Mouse (Mus musculus) limb, embryonic 15.5 days (tissue): Measurements from ENCODE around the gene Zfp978. TPM values are rescaled to one million over a fixed set of nuclear protein-coding genes. Genes with fewer than 3 reads are reported as not detected.
"Not testable (repeated sequence)": the region's sequence is repeated elsewhere in the genome, so short reads cannot be mapped to it uniquely, and the experiment has no call there.

Source experiments
- ATAC-seq: fragments of 200-750 bp; cut with Nextera tagmentation; 2 replicates; pipeline ENCODE4 v1.8.0; 2017; ENCODE audit warnings: low read depth, moderate TSS enrichment; ENCODE audit not compliant: insufficient number of reproducible peaks, low FRiP score, low TSS enrichment
- H3K27ac ChIP-seq: fragments of 300-500 bp; sonication (generic); 2 replicates; pipeline ENCODE4 v1.5.1; 2015; ENCODE audit warnings: moderate library complexity, mild to moderate bottlenecking, inconsistent platforms
- H3K27me3 ChIP-seq: fragments of 300-500 bp; sonication (generic); 2 replicates; pipeline ENCODE4 v1.6.1; 2015; ENCODE audit warnings: inconsistent platforms
- H3K36me3 ChIP-seq: fragments of 300-500 bp; sonication (generic); 2 replicates; pipeline ENCODE4 v1.6.1; 2015; ENCODE audit warnings: inconsistent platforms
- H3K4me1 ChIP-seq: fragments of 300-500 bp; sonication (generic); 2 replicates; pipeline ENCODE4 v1.6.1; 2015; ENCODE audit warnings: inconsistent platforms
- H3K4me2 ChIP-seq: fragments of 300-500 bp; sonication (generic); 2 replicates; pipeline ENCODE4 v1.6.1; 2015; ENCODE audit warnings: mild to moderate bottlenecking, inconsistent platforms
- H3K4me3 ChIP-seq: fragments of 300-500 bp; sonication (generic); 2 replicates; pipeline ENCODE4 v1.5.1; 2015; ENCODE audit warnings: mild to moderate bottlenecking, inconsistent platforms
- H3K9ac ChIP-seq: fragments of 300-500 bp; sonication (generic); 2 replicates; pipeline ENCODE4 v1.6.1; 2015; ENCODE audit warnings: inconsistent platforms
- H3K9me3 ChIP-seq: fragments of 300-500 bp; sonication (generic); 2 replicates; pipeline ENCODE4 v1.6.1; 2016; ENCODE audit warnings: inconsistent platforms
- WGBS: fragments of 180-500 bp; shearing (Covaris S2); methylation state at CpG from one replicate; pipeline ENCODE4 v1.1.7; 2015; 5-methylcytosine and 5-hydroxymethylcytosine counted together
- polyA plus RNA-seq: library from polyadenylated mRNA; unstranded; fragments of >200 nt; fragmentation: Nextera tagmentation; extraction: Ambion mirVana; gene quantifications from 2 replicates; pipeline ENCODE4 v1.2.1, GENCODE M21; 2015

The Zfp978 gene
- polyA plus RNA-seq, result 0.14 TPM in 1 of 2 replicates, not detected in the other

DNA sequence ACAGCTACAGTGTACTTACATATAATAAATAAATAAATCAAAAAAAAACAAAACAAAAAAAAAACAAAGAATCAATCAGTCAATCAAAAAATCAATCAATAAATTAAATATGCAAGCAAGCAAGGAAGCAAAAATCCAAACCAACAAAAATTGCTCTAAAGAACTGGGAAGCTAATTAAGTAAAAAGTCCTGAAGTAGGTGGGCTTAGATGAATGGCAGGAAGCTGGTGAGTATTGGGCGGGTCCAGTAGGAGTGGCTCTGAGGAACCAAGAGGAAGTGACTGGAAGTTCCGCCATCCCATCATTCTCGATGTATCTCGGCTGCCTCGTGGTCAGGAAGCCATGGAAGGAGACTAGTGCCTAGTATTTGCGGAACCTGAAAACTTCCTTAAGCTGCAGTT is at the start of gene Zfp978:
Gene Zfp978, plus strand, starts transcription at position 301 of the 400 bp plus-strand sequence.
- not testable (repeated sequence) for H3K9ac ChIP-seq, H3K4me1 ChIP-seq, H3K36me3 ChIP-seq, H3K27me3 ChIP-seq, H3K9me3 ChIP-seq, H3K4me3 ChIP-seq, H3K27ac ChIP-seq, ATAC-seq, H3K4me2 ChIP-seq
- no CpG with 5 or more reads among the region's 6 CpGs for WGBS

DNA sequence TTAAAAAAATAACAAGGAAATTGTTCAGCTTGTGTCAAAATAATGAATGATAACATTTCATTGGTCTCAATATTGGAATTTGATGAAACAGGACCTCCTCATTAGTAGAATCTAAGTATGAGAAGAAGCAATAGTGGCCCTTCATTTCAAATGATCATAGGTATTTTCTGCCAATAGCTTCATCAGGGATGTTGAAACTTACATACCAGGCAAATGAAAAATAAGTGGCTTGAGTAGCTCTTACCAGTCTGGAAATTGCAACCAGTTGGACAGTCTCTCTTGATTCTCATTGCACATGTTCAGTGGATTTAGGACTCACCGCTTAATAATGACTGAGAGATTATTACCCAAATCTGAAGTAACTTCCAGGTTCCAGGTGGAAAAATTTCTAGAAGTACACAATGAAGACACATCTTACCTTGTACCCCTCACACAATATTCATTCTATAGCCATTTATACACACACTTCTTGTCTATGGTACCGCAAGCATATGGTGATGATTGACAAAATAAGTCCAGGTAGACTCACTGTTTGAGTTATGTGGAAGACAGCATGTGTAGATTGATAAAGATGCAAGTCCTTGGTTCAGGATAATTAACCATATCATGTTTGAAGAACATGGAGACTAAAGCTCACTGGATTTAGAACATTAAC is 25.9 kb upstream of the Zfp978 start:
- H3K4me2 ChIP-seq, result not testable (repeated sequence)
- peak; percentile 56 for ATAC-seq

DNA sequence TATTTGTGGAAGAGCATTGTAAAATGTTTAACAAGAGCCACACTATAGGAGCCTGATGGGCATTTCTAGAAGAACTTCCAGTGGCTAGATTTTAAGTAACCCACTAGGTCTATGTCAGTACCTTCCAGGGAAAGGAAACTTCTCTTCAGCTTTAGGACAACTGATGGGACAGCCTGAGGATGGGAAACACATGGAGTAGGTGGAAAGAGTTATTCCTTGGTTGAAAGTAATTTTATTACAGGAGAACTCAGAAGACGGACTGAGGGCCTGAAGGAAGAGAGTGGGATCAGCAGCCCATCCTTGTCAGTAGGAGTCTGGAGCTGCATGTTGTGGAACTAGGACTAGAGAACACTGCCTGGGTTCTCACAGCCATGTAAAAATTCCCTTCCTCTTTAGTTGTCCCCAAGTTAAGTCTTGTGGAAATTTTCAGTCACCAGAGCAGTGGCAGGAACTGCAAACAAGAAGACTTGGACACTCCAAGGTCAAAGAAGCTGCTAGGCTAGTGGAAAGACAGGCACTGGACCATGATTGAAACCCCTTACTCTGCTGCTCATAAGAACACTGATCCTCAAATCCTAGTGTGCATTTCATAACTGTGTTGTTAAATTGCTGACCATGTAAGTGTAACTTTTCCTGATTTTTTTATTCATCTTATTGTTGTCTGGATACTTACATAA is 25.3 kb upstream of the Zfp978 start:
- peaks cover 51% of the 10 kb centered on the region for H3K9me3 ChIP-seq
- 17% methylated on average over 1 of the region's 1 CpGs for WGBS
- peak; percentile 56 for ATAC-seq

More for the DNA sequence above, 25.9 kb upstream of the Zfp978 start:
- H3K4me1 ChIP-seq, H3K27me3 ChIP-seq, H3K36me3 ChIP-seq, H3K27ac ChIP-seq, H3K4me3 ChIP-seq, H3K9ac ChIP-seq: not testable (repeated sequence)
- H3K9me3 ChIP-seq, result peaks cover 48% of the 10 kb centered on the region
- 87% methylated on average over 2 of the region's 2 CpGs for WGBS

DNA sequence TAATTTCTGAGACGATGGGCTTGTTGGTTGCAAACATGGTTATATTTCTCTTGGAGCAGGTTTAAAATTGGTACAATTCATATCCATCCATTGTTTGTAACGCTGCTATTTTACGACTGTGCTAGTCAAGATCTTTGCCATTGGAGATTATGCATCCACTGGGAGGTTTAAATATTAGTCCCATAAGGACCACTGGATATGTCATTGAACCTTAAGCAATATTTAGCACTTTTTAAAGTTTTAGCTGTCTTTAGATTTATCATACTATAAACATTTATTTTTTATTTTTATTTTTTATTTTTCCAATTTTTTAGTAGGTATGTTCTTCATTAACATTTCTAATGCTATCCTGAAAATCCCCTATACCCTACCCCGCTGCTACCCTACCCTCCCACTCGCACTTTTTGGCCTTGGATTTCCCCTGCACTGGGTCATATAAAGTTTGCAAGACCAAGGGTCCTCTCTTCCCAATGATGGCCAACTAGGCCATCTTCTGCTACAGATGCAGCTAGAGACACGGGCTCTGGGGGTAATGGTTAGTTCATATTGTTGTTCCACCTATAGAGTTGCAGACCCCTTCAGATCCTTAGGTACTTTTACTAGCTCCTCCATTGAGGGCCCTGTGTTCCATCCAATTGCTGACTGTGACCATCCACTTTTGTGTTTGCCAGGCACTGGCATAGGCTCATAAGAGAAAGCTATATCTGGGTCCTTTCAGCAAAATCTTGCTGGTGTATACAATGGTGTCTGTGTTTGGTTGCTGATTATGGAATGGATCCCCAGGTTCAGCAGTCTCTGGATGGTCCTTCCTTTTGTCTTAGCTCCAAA is 24.5 kb upstream of the Zfp978 start:
- H3K9ac ChIP-seq, H3K4me3 ChIP-seq, H3K36me3 ChIP-seq, H3K27ac ChIP-seq, H3K27me3 ChIP-seq, H3K4me1 ChIP-seq, H3K4me2 ChIP-seq: not testable (repeated sequence)
- peak; percentile 59 for ATAC-seq
- peaks cover 52% of the 10 kb centered on the region for H3K9me3 ChIP-seq
- 64% methylated on average over 6 of the region's 6 CpGs for WGBS

More for the DNA sequence above, 25.3 kb upstream of the Zfp978 start:
- not testable (repeated sequence) for H3K27ac ChIP-seq, H3K9ac ChIP-seq, H3K4me1 ChIP-seq, H3K36me3 ChIP-seq, H3K4me2 ChIP-seq, H3K4me3 ChIP-seq, H3K27me3 ChIP-seq

DNA sequence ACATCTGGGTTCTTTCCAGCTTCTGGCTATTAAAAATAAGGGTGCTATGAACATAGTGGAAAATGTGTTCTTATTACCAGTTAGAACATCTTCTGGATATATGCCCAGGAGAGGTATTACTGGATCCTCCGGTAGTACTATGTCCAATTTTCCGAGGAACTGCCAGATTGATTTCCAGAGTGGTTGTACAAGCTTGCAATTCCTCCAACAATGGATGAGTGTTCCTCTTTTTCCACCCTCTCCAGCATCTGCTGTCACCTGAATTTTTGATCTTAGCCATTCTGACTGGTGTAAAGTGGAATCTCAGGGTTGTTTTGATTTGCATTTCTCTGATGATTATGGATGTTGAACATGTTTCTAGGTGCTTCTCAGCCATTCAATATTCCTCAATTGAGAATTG is 23.6 kb upstream of the Zfp978 start:
- not testable (repeated sequence) for H3K4me2 ChIP-seq, ATAC-seq, H3K36me3 ChIP-seq, H3K27ac ChIP-seq, H3K27me3 ChIP-seq, H3K4me1 ChIP-seq, H3K9ac ChIP-seq, H3K4me3 ChIP-seq
- H3K9me3 ChIP-seq, result peaks cover 52% of the 10 kb centered on the region
- WGBS, result 90% methylated on average over 2 of the region's 2 CpGs

DNA sequence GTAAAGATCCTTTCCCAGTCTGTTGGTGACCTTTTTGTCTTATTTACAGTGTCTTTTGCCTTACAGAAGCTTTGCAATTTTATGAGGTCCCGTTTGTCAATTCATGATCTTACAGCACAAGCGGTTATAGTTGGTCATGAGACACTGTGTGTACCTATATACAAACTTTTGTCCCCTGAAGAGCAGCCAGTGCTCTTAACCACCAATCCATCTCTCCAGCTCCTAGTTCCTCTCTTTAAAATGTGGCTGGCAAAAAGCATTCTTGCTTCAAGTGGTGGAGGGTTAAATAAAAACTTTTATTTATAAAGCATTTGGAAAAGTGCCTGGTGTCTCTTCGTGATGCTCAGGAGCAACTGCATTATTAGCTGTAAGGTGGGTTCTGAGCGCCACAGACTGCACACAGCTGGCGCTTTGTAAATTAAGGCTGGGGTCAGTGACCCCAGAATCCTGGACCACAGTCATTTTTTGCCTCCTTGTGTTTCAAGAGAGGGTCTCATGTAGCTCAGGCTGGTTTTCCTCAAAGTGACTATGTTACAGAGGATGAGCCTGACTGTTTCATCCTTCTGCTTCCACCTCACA is 23.0 kb upstream of the Zfp978 start:
- peak; percentile 64; the same call in 1 of the 2 replicates for ATAC-seq
- no peak overlapping the region for H3K9ac ChIP-seq
- H3K4me1 ChIP-seq, result no peaks in the 10 kb centered on the region
- H3K4me2 ChIP-seq, result no peak overlapping the region
- 67% methylated on average over 5 of the region's 5 CpGs for WGBS
- no peaks in the 10 kb centered on the region for H3K36me3 ChIP-seq
- no peak overlapping the region for H3K4me3 ChIP-seq
- no peak overlapping the region for H3K27ac ChIP-seq
- H3K9me3 ChIP-seq, result peaks cover 55% of the 10 kb centered on the region
- H3K27me3 ChIP-seq, result no peaks in the 10 kb centered on the region

DNA sequence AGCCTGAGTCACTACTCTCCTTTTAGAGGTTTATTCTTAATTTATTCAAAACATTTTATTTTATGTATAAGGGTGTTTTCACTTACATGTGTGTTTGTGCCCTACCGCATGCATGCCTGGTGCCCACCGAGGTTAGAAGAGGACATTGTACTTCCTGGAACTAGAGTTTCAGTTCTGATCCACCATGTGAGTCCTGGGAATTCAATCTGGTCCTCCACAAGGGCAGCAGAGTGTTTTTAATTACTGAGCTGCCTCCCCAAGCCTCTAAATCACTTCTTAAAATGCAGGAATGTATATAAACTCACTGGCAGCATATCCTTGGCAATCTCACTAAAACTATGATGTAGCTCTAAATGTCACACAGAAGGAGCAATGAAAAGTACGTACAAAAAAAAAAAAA is 22.4 kb upstream of the Zfp978 start:
- peaks cover 59% of the 10 kb centered on the region for H3K9me3 ChIP-seq
- H3K4me1 ChIP-seq, H3K27me3 ChIP-seq, H3K4me3 ChIP-seq, H3K9ac ChIP-seq, ATAC-seq, H3K27ac ChIP-seq, H3K36me3 ChIP-seq, H3K4me2 ChIP-seq: not testable (repeated sequence)
- WGBS, result 74% methylated on average over 3 of the region's 3 CpGs

DNA sequence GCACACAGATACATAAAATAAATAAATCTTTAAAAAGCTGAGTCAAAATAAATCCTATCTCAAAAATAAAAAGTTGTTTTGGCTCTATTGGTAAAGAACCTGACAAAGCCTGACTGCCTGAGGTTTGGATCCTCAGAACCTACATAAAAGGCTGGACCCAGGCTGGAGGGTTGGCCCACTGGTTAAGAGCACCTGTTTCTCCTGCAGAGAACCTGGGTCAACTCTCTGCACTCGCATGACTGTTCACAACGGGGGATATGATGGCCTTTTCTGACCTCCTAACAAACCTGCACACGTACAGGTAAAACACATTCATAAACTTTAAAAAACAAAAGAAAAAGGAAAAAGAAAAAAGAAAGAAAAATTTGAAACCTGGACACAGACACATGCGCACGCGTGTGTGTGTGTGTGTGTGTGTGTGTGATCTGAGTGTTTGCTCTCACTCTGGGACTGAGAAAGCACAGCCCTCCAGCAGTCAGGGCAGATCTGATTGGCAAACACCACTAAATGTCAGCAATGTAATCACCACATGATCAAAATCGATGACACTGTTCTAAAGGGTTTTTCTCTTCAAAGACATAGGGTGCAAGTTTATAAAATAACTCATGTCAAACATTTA is 21.4 kb upstream of the Zfp978 start:
- not testable (repeated sequence) for H3K27ac ChIP-seq, H3K27me3 ChIP-seq, ATAC-seq, H3K4me2 ChIP-seq, H3K4me3 ChIP-seq, H3K36me3 ChIP-seq, H3K9ac ChIP-seq, H3K4me1 ChIP-seq
- 70% methylated on average over 7 of the region's 7 CpGs for WGBS
- peaks cover 60% of the 10 kb centered on the region for H3K9me3 ChIP-seq

DNA sequence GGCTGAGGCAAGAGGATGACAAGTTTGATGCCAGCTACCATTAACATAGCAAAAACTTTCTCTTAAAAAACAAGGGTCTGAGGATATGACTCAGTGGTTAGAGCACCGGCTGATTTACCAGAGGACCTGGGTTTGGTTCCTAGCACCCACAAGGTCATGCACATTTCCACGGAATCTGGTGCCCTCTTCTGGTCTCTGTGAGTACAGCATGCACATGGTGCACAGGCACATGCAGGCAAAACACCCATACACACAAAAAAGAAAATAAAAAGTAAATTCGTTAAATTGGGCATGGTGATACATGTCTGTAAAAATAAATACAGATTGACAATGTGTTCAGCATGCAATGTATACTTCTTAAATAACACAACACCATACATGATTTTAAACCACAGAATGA is 20.9 kb upstream of the Zfp978 start:
- not testable (repeated sequence) for ATAC-seq, H3K36me3 ChIP-seq, H3K4me3 ChIP-seq, H3K27me3 ChIP-seq, H3K9ac ChIP-seq, H3K27ac ChIP-seq, H3K4me2 ChIP-seq, H3K4me1 ChIP-seq
- 63% methylated on average over 3 of the region's 3 CpGs for WGBS
- peaks cover 56% of the 10 kb centered on the region for H3K9me3 ChIP-seq

DNA sequence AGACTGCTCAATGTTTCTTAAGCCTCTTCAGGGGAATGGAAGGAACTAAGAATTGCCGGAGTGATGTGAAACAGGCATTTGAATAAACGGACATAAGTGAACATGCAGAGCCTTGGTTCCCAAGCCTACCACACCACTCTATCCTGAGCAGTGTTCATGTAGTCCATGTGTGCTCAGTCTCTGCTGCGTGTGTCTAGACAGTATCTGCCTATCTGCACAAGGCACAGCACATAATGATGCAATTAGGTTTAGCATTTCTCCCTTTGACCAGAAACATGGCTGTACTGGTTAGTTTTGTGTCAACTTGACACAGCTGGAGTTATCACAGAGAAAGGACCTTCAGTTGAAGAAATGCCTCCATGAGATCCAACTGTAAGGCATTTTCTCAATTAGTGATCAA is 20.2 kb upstream of the Zfp978 start:
- not testable (repeated sequence) for H3K4me1 ChIP-seq, H3K4me2 ChIP-seq, H3K4me3 ChIP-seq, H3K27ac ChIP-seq, H3K9ac ChIP-seq, H3K36me3 ChIP-seq, H3K27me3 ChIP-seq, ATAC-seq
- WGBS, result 81% methylated on average over 3 of the region's 3 CpGs
- H3K9me3 ChIP-seq, result peaks cover 50% of the 10 kb centered on the region

DNA sequence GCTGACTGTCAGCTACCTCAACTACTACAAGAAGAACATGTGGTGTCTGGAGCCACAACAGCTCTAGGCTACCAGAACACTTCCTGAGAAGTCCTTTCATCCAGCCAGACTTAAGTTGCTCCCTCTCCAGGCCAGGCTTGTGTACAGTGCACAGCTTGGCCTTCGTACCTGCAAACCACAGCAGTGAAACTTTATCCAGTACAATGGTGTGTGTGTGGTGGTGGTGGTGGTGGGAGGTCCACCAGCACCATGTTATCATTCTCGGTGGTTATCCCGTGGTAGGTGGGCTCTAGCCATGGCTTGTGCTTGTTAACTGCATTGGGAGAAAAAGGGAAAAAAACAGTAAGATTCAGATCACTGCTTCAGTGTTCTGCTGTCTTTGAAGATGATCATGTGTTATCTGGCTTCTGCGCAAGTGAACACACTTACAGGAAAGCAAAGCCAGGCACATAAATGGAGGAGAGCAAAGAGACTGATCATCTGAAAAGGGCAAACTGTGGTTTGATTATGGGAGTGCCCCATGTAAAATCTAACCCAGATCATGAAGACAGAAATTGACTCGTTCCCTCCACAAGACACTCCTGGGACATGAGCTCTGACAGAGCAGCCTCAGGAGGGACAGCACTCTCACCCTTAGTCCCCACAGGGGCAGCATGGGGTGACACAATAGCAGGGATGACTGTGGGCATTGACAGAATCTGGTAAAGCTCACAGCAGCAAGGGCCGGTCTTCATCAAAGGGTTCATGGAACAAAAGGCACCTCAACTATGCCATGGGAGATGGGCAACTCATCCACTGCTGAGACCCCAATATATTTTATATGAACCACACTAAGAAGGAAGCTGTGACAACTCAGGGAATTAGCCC is 17.8 kb upstream of the Zfp978 start:
- WGBS, result 70% methylated on average over 6 of the region's 6 CpGs
- not testable (repeated sequence) for H3K4me1 ChIP-seq, H3K36me3 ChIP-seq, H3K27me3 ChIP-seq, H3K4me2 ChIP-seq, H3K27ac ChIP-seq, H3K9ac ChIP-seq, H3K4me3 ChIP-seq
- H3K9me3 ChIP-seq, result peaks cover 37% of the 10 kb centered on the region
- peak; percentile 91 for ATAC-seq
